Mouse (Mus musculus) thymus, postnatal 36 days (tissue): Measurements from ENCODE around the gene Ccdc12.

ENCODE experiments used
- DNase-seq, 2 experiments: peaks; one replicate each; pipeline ENCODE4 v3.0.0; 2022; ENCODE audit warnings: mixed read lengths in 2 of 2

The Ccdc12 gene

DNA sequence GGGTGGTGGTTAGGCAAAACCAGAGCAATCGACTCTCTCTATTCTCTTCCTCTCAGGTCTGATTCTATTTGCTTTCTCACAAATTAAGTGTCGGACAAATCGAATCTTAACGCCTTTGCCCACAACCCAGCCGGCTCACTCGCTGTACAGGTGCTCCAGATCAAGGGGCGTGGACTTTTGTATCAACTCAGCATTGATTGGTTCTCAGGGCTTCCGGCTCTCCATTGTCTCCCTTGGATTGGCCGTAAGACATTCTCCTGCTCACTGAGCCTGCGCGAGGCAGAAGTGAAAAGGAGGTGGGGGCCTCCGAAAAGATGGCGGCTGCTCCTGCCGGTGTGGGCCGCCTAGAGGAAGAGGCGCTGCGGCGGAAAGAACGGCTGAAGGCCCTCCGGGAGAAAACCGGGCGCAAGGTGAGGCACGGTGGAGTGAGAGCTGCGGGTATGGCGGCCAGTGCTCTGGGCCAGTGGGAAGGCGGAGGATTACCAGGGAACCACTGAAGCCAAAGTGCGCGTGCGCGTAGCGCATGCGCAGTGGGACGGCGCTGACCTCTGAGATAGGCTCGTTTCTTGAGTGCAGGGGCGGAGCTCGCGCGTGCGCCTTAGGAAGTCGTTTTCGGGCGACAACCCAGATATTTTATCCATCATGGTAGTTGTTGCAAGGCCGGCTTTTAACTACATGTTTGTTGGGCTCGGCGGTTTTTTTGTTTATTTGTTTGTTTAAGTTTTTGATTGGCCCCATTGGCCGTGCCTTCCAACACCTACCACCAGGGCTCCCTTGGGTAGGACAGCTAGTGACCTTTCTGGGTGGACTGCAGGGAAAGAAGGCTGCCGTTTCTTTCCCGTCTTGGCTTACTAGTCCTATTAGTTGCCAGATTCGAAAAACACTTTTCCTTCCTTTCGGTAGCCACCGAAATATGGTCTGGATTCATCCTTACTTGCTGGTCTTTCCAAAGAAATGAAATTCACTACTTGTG, at the start of gene Ccdc12:
Gene Ccdc12, plus strand, starts transcription at position 255 of the 973 bp plus-strand sequence.
- peak; percentile 93 to 95 for DNase-seq

DNA sequence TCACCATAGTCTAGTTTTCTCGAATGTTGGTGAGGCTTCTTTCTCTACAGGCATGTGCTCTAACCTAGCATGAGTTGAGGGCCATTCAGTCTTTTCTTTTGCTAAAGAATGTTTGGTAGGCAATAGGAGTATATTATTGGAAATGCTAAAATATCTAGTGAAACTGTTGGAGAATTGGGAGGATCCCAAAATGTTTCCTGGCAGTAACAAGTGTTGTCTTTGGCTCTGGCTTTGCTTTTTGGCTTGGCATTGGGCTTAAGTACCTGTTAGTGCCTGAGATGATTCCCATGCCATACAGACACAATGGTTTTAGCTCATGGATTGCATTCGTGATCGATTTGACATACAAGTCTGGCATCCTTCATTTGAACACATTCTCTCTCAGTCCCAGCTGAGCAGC, 44.8 kb upstream of the Ccdc12 start:
- DNase-seq, result no peak

DNA sequence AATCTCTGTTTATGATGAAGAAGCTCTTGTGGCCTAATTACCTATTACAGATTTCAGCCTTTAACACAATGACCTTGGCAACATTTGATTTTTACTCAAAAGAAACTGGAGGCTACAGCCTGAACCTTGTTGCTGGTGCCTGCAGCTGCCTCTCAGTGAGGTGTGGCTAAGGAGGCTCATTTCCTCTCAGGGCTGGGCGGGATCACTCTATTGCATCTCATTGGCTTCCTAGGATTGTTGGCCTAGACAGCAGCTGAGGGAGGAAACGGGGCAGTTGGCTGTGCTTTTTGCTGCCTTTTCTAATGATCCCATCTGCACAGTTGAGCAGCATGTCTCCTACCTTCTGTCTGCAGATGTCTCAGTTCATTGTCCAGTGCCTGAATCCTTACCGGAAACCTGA, 39.2 kb upstream of the Ccdc12 start:
- DNase-seq, result no peak

DNA sequence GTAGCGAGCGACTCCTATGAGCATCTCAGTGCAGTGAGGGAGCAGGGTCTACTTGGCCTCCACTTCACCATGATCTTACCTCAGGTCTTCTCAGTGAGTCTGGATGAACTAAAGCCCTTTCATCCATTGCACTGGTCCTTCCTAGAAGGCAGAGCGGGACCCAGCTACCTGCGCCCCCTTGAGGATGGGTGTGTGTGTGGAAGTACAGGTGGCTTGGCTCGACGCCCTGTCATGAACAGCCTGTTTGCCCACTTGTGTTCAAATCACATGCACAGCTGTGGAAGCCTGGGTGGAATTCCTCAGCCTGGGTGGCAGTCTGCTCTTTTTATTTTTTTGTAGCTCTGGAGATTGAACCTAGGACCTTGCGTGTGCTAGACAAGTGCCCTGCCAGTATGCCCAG, 36.1 kb upstream of the Ccdc12 start:
- DNase-seq, result peak in 1 of 2 experiments; percentile 14

DNA sequence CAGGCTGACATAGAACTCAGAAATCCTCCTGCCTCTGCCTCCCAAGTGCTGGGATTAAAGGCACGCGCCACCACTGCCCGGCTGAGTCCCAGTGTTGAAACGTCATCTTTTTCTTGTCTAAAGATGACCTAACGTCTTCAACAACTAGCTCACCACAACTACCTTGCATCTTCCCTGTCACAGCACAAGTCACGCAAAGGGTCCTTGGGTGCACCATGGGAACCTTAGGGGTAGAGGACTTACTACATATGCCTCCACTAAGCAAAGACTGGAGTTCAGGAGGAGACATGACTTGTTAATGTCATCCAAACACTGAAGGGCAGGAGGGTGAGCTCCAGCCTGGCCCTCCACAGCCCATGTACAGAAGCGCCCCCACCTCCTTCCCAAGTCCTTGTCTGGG, 35.6 kb upstream of the Ccdc12 start:
- no peak for DNase-seq

DNA sequence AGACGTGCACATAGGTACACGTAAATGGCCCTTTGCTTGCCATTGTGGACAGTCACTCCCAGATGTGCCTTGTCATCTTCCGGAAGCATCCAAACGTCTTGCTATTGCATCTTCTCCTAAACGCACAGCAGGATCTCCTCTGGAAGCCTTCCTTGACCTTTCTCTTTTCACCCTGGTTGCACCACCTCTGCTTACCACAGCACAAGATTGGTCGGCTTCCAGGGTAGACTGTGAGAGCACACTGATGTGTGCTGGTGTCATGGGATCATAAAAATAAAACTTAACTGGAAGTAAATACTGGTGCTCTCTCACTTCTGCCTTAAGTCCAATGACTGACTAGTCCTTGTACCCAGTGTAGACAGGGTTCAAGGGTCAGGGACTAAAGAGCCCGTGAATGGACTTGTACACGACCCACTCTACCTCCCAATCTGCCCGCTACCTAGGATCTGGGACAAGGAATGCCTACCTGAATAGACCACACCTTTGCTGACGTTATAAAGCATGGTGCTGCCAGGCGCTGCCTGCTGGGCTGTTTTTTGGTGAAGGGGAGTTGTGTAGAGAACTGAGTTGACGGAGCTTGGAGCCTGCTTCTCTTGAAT, 33.6 kb upstream of the Ccdc12 start:
- no peak for DNase-seq

DNA sequence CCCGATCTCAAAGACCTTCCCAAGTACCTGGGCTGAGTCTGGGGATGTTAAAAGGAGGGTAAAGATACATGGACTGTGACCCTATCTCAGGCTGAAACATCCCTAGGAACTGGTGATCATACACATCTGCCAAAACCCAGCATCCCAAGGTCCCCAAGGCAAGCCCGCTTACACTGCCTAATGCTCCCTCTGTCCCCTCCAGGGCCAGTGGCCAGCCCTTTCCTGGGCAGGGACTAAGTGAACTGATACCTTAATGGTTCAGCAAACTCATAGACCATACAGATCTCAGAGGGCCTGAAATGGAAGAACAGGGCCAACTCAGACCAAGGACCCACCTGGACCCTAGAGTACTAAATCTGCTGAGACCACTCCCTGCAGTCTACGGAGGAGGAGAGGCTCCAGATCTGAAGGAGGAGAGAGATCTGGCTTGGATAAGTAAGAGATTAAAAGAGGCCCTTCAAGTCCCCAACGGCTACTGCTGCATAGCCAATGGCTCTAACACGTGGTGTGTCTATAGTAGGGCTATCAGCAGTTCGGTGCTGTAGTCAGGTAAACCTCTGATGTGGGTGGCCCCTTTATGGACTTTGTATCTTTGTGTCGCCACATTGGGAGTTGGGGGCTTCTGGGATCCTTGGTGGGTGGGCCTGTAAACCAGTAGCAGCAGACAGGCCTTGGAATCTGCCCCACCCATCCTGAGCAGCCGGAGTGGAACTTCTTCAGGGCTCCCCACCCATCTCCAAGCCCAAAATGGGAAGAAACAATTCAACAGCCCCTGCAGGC, 32.7 kb upstream of the Ccdc12 start:
- no peak for DNase-seq

DNA sequence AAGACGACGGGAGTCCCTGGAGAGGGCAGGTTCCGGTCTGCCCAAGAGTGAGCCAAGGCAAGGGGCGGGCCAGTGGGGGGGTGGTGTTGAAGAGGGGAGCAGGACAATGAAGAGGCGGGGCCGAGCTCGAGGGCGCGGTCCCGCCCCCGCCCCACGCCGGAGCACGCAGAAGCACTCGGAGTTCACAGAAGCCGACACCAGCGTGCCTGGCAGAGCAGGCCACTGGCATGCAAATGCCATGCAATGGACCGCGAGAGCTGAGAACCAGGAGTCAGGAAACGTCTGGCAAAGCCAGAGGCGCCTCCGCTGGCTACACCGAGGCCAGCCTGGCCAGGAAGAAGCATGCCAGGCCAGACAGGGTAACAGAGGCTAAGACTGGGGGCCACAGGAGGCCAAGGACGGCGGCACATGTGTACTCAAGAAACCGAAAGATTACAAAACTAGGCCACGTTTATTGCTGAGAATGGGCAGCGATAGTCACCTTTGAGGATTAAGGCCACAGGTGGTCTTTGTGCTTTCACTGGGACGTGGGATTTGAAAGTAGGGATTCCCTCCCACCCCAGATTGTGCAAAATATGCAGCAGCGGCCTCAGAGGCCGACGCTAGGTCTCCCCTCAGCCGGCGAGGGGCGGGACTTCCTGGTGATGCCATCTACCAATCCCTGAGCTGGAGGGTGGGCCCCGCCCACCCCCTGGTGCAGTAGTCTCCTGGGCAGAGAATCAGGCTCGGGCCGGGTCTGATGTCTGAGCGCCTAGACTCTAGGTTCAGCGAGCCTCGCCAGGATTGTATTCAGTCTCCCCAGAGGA, 31.7 kb upstream of the Ccdc12 start, which contains the start of gene Nradd:
Gene Nradd, minus strand, starts transcription at position 92 of the 806 bp plus-strand sequence.
- DNase-seq, result peak in 1 of 2 experiments; percentile 38

DNA sequence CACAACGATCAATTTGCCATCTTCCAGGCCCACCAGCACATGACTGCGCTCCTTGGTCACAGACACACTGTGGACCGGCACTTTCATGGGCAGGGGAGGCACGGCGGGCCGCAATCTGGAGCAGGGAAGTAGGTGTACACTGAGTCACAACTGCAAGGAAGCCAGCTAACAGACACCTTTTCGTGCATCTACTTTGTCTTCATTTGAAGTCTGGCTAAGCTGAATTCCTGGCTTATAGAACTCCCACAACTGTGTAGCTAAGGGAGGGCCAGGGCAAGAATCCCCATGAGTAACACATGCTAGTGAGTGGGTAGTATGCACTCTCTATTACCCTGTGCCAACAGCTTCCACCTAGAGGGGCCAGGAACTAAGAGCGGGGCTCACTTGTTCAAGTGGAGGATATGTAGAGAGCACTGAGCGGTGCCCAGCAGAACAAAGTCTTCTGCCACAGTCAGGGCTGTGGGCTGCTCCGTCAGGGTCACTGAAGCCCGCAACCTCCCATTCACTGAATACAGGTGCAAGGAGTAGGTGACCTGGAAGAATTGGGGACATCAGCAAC, 30.9 kb upstream of the Ccdc12 start:
- no peak for DNase-seq

DNA sequence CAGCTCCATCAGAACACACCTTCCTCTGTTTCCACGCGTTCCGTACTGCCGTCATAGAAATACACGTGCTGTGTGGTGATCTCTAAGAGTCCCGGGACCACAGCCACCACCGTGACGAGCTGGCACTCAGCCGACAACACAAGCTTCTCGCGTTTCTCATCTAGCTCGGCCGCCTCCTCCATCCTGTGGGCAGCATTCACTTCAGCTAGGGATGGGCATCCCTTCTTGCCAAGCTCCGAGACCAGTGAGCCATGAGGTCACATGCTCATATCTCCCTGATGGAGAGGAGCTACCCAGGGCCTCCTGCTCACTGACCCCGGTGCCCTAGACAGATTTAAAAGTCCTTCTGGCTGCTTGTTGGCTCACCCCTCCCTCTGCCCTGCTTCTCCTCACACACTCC, 26.1 kb upstream of the Ccdc12 start:
- DNase-seq, result peak in 1 of 2 experiments; percentile 8

DNA sequence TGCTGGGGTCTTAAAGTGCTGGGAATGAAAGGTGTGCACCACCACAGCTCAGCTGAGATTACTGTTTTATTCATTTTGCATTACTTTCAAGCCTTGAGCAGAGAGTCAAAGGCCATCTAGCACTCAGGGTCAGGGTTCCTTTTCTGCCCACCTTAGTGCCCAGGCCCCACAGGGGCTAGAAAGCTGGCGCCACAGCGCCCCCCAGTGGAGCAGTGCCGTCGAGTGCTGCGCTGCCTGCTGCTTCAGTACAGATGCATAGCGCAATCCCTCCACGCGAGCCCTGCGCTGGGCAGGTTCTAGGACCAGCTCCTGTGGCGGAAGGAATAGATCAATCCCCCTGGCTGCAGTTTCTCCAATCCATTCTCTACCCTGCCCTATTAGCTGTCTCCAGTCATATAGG, 25.1 kb upstream of the Ccdc12 start:
- peak; percentile 54 to 55 for DNase-seq

DNA sequence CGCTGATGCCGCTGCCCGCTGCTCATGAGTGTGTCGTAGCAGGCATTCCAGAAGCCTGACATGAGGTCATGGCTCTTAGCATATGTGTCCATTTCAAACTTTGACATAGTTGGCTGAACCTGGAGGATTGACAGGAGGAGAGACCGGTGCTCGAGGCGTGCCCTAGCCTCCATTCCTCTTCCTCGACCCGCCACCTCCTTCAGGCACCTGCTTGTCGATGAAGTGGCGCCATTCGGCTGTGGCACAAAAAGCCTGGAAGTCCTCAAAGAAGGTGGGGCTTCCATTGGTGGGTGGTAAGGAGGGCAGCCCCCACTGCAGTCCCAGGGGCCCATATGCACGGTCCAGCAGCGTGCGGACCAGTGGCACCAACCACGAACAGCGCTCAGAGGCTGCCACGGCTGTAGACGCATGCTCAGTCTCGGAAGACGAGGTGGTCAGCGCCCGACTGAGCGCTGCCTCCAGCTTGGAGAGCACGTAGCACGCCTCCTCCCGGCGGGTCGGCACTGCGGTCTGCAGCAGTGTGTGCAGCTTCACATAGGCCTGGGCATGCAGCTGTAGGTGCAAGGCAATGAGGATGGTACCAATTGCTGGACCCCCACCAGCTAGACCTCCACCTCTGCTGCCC, 24.5 kb upstream of the Ccdc12 start:
- peak in 1 of 2 experiments; percentile 17 for DNase-seq

DNA sequence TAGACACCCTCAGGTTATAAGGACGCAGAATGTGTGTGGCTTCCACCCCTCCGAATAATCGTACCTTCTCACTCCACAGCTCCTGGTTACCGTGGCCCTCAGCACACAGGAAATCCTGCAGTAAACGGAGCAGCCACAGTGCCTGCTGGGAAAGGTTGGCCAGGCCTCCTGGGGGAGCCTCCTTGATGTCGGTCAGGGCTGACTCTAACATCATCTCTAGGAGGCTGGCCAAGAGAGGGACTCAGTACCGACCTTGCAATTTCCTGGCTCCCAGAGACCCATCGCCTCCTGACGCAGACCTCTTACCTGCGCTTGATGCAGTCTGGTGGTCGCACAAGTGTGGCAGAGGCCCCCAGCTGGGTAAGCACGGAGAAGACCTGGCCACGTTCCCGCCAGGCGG, 23.6 kb upstream of the Ccdc12 start:
- peak in 1 of 2 experiments; percentile 13 for DNase-seq

DNA sequence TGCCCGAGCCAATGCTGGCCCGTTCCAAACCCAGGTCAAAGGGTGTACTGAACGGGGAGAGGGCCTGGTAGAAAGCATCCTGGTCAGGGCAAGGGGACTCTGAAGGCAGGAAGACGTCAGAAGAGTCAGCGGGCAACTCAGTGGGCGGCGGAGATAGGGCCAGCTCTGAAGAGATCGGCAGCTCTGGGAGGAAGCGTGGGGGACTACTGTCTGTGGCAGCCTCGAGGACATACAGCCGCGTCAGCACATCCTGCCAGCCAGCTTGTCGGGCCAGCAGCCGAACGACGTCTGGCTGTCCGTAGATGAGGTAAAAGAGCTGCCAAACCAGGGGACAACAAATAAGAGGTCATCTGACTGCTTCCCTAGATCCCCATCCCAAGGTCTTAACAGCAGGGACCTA, 22.4 kb upstream of the Ccdc12 start:
- DNase-seq, result peak in 1 of 2 experiments; percentile 6

DNA sequence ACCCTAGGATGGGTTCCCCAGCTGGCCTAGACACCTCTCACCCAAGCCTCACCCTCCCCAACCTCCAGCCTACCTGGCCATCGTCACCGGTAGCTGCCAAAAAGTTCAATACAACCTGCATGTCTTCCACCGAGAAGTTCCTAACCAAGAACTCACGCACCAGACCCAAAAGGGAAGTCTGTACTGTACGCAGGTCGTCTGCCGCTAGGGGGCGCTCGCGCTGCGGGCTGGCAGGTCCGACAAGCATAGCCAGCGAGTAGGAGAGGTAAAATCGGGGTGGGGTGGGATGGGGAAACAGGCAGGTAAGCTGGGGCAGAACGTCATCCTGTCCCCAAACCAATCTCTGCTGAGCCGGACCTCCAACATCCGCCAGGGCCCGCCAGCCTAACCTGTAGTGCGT, 21.1 kb upstream of the Ccdc12 start:
- peak; percentile 86 to 89 for DNase-seq

DNA sequence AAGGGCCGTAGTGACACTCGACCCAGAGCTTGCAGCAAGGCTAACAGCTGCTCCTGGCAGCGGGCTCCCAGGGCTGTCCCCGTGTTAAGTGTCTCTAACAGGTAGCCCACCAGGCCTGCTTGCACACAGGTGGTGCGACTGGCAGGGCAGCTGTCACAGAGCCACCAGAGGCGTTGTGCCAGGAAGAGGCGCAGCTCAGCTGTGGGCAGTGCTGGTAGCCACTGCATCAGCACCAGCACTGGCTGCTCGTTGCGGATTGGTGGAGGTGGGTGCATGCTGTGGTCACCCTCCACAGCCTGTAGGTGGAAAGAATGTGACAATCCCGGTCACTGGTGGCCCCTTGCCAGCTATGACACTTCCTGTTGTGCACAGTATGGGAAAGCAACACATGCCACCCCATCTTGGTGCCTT, 17.7 kb upstream of the Ccdc12 start:
- DNase-seq, result peak in 1 of 2 experiments; percentile 7

DNA sequence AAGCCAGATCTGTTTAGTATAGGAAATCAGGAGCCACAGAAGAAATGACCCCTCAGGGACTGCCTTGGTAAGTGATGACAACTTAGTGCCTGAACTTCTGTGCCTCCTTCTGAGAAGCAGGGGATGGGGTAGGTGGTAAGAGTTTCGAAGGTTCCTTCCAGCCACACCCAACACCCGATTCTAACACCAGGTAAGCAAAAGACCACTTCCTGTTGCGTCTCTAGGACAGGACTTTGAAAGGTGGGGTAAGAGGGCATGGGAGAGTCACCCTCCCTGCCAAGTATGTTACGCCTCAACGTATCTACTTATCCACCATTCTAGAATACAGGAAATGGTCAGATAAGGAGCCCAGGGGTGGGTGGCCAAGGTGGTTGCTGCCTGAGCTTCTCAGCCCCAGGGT, 15.3 kb upstream of the Ccdc12 start:
- DNase-seq, result no peak

DNA sequence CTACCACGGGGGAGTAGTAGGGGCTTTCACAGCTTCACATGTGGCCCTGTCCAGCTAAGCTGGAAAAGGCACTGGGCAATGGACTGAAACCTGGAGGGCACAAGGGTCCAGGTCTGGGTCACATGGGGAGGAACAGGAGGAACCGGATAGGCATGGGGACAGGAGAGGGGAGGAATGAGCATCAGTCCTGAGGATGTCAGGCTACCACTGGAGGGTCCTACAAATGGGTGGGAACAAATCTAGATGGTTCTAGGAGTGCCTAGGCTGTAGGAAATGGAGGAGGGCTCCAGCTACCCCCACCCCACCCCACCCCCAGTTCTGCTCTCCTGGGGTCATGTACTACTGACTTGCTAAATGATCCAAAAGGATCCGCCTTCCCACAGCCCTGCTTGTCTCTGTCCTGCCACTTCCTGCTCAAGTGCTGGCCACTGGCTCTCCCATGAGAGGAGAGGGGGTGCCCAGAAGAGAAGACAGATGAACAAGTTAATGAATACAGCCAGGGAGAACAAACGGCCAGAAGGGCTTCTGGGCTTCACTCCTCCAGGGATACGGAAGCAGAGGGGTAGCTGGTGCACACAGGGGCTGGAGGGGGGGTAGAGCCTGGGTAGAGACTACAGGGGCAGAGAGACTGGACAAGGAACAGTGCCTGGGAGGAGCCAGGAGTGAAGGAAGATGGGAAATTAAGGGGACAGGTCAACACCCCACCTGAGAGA, 13.3 kb upstream of the Ccdc12 start:
- no peak for DNase-seq

DNA sequence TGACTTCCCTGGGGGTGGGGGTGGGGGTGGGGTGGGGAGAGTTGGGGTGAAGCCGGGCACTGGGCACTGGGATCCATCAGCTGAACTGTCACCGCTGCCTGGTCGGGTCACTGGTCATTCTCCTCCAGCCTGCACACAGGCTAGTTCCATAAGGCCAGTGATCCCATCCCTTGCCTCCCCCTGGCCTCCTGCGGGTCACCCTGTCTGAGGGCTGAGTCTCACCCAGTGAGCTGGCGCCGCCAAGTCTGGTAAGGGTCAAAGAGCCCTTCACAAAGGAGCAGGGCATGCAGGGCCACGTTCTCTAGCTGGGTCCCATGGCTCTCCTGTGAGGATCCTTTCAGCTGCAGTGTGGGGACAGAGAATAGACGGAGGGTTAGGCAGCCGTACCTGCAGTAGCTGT, 12.5 kb upstream of the Ccdc12 start:
- peak in 1 of 2 experiments; percentile 26 for DNase-seq

DNA sequence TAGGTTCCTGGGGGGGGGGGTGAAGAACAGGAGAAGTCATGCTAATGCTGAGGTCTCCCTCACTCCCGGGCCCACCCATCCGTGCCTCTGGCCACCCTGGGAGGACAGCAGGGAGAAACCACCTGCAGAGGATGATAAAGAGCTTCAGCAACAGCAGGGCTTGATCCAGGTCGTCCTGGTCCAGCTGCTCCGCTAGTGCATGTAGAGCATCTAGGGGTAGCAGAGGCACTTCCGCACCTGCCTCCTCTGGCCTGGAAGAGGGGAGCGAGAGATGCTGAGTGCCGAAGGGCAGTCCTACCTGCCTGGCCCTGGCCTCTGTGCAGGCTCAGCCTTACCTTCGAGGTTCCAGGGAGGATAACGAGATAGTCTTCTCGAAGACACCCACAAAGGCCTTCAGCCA, 12.0 kb upstream of the Ccdc12 start:
- peak in 1 of 2 experiments; percentile 44 for DNase-seq

DNA sequence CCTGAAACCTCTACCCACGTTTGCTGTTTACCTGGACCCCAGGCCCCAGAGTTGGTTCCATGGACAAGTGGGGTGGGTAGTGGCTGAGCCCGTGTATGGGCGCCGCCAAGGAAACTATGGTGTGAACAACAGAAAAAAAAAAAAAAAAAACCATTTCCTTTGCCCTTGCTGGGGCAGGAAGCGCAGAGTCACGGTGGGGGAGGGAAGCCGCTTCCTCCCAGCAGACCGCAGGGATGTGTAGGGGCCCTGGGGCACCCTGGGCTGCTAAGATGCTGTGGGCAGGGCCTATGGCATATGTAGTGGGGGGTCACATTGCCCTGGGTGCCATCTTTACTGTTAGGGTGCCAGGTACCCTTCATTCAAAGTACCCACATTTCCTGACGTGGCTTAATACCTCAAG, 11.1 kb upstream of the Ccdc12 start:
- DNase-seq, result peak; percentile 82 to 93
